Mouse (Mus musculus): ENCODE measurements around the gene Immt. TPM values are rescaled to one million over a fixed set of nuclear protein-coding genes. Genes with fewer than 3 reads are reported as not detected.
"Not testable (repeated sequence)": the region's sequence is repeated elsewhere in the genome, so short reads cannot be mapped to it uniquely, and the experiment has no call there.

Immt gene
- polyA plus RNA-seq, 2 experiments from 2014 or later, result 149 to 174 TPM

DNA sequence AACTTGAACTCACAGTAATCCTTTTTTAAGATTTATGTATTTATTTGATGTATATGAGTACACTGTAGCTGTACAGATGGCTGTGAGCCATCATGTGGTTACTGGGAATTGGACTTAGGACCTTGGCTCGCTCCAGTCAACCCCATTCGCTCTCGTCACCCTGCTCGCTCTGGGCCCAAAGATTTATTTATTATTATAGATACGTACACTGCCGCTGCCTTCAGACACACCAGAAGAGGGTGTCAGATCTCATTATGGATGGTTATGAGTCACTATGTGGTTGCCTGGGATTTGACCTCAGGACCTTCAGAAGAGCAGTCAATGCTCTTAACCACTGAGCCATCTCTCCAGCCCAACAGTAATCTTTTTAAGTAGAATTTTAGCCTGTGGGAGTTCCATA is 15.8 kb downstream of the Immt start:
- not testable (repeated sequence) for ATAC-seq

GRCm38 (mm10) chr6:71867751-71868150 is 36.6 kb downstream of the Immt start:
- ATAC-seq, result no peak

DNA sequence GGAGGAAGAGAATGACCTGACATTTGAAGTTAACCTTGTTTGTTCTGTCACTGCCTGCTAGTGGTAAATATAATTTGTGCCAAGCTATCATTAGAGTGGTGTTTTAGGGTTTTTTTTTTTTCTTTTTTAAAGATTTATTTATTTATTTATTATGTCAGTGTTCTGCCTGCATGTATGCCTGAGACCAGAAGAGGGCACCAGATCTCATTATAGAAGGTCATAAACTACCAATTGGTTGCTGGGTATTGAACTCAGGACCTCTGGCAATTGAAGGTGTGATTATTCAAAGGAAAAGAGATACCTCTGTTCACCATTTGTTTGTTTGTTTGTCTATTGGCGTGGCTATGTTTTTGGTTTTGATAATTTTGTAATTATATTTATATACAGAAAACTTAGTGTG is 37.7 kb downstream of the Immt start:
- peak; percentile 63 for ATAC-seq

DNA sequence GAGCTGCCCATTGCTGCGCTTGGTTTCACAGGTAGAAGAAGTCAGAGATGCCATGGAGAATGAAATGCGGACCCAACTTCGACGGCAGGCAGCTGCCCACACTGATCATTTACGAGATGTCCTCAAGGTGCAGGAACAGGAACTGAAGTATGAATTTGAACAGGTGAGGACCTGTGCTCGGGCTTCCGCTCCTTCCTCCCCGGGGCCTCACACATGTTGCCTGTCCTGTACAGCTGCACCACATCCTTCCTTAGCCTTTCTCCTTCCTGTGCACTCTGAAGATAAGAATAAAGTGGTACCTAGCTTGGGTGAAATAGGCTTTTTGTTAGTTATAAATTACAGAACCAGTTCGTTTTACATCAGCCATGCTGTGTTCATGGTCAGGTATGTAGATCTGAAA is 40.3 kb downstream of the Immt start:
- ATAC-seq, result peak; percentile 70

GRCm38 (mm10) chr6:71877965-71878760 is 47.0 kb downstream of the Immt start:
- ATAC-seq, result peak; percentile 33

DNA sequence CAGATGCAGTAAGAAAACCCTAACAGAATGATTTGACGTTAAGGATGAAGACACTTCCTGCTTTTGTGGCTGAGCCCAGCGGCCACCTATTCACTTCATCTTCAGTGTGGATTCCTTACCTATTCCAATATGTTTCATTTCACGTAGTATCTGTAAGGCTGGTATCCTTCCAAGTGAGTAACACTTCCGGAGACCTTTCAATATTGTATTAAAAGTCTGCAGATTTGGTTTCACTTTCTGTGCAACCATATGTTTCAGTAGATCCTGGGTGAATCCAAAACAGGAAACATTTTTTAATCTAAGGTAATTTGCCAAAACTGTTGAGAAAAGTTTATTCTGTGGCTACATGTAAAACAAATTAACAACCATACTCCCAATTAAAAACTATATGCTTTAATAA is 62.1 kb downstream of the Immt start:
- peak; percentile 66 for ATAC-seq

DNA sequence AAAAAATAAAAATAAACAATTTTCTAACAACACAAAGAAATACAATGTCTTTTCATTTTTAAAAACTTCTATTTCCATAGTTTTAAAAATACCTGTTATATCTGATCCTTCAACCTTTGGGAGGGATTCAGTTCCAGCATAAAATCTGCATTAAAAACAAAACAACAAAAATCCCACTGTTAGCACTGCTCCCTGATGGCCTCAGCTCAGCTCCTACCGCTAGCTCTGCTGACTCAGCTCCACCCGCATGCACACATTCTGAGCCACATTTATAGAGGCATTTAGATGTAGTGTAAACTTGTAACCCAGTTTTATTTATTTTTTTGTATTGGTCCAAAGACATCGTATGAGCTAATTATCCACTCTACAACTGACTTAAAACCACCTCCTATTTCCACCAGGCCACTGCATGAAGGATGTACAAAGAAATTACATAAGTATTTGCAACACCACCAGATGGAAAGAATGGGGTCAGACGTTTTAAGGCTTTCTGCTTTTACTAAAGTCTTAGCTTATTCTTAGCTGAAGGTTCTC is 76.6 kb downstream of the Immt start:
- no peak for ATAC-seq

DNA sequence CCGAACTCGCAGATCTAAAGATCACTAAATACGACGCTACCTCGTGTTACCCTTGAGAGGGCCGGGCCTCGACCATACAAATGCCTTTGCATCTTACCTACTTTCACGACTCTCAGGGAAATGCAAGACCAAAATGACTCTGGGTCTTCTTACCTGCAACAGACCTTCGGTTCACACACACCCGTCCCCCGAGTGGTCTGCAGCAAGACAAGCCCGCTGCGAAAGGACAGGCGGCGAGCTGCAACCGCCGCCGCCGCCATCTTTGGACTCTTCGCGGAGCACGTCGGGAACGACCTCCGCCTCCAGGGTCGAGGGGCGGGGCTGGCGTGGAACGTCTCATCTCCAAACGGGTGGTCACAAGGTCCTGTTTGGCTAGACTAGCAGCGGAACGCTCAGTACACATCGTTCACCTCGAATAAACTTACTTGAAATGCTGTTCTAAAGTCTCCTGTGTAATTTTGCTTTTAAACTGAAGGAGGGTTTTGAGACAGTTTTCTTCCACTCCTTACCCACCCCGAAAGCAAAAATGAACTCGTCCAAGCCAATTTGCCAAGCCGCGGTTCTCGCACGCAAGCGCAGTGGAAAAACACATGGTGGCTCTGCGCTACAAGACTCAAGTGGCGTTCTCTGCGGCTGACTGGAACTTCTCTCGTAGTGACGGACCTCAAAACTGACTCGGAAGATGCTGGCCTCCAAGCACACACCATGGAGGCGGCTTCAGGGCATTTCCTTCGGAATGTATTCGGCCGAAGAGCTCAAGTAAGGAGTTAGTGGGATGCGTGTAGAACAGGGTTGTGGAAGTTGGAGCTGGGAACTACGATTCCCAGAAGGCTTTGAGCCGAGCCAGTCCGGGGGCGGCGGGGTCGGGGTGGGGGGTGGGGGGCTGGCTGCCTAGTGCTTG is 77.6 kb downstream of the Immt start, which contains the start of the genes Ptcd3 and Polr1a:
Gene Ptcd3 (minus strand): TSS at position 270 of the 901 bp plus-strand sequence.
Gene Polr1a (plus strand): TSS at position 573 of the 901 bp plus-strand sequence.
- ATAC-seq, result peak; percentile 92

DNA sequence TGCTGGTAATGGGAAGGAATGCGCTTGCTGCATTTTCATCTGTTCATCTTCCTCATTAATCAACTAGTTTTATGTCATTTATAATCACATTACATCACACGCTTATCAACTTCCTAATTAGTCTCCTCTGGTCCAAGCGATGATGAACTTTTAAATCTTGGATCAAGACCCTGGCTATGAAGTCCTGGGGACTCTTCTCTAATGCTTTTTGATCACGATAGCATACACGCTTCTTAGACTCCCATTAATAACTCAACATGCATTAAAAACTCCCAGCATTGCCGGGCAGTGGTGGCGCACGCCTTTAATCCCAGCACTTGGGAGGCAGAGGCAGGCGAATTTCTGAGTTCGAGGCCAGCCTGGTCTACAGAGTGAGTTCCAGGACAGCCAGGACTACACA is 78.3 kb downstream of the Immt start:
- ATAC-seq, result no peak

- ATAC-seq, result peak; percentile 37
These were observed 78.7 kb downstream of the Immt start for GRCm38 (mm10) chr6:71909840-71910239.

- ATAC-seq, result no peak
These were observed 80.7 kb downstream of the Immt start for GRCm38 (mm10) chr6:71911686-71912450.

GRCm38 (mm10) chr6:71920752-71921151 is 89.6 kb downstream of the Immt start:
- ATAC-seq, result peak; percentile 32

GRCm38 (mm10) chr6:71925233-71925632 is 94.1 kb downstream of the Immt start:
- ATAC-seq, result peak; percentile 46

Other genes starting within 250 kb of the Immt start
- gene Kdm3a, start 198.3 kb upstream of the Immt start, polyA plus RNA-seq (2017; shearing (Covaris generic)), result 10 to 100 TPM; 49.8 to 71.0 TPM
- gene Reep1, start 123.8 kb upstream of the Immt start, polyA plus RNA-seq (2017; shearing (Covaris generic)), result 1 to 10 TPM in 1 of 2 experiments, under 1 TPM in 1; 0.74 to 1.8 TPM
- gene Mrpl35, start 4.4 kb upstream of the Immt start, polyA plus RNA-seq (2017; shearing (Covaris generic)), result 10 to 100 TPM; 51.8 to 63.1 TPM
- 10 to 100 TPM; 92.3 to 95.6 TPM for gene Ptcd3, start 77.4 kb downstream of the Immt start, polyA plus RNA-seq (2017; shearing (Covaris generic))
- gene Polr1a, start 77.7 kb downstream of the Immt start, polyA plus RNA-seq (2017; shearing (Covaris generic)), result 10 to 100 TPM; 22.7 to 37.1 TPM